Mouse (Mus musculus): ENCODE data around the gene Trmt13. TPM values are rescaled to one million over a fixed set of nuclear protein-coding genes. Genes with fewer than 3 reads are reported as not detected.
A peak's percentile ranks its signal among the peaks of the same experiment; 100 is the strongest.

The Trmt13 gene
- polyA plus RNA-seq, 1 experiment from 2014 or later: 7.0 TPM

DNA sequence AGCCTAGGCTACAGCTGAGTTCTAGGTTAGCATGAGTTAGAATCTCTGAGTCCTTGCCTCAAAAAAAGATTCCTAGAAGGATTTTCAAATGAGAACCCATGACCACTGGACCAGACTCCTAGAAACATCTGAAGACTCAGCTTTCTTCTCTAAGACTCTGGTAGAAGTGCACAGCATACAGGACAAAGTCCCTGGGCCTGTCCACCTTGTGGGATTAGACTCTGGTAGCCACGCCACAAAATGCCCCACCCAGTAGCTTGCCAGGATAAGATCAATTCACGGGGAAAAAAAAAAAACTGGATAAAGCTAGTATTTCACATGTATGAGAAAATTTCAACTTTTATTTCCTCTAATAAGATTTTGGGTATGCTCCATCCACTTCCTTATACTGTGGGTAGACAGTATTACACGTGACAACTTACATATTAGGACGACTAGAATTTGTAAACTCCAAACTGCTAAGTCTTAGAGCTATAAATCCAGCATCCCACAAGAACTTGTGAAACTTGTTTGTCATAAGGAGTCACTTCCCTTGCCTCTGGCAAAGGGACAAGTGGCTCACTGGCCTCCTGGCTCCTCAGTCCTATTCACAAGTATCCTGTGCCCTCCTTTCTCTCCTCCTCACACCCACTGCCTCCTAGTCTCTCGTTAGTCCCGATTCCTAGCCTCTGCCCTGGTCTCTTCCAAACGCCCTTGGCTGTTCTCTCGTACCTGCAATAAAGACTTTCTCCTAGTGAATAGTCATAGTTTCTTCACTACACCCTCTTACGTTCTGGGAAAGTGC, 23.5 kb upstream of the Trmt13 start:
- Histone ChIP-seq H3K27me3 (ENCODE audit: control insufficient read depth, insufficient read depth, low read depth, low read length) (no peaks in the 10 kb centered on the region), H3K36me3 (ENCODE audit: control insufficient read depth, insufficient read depth) (peaks cover 33% of the 10 kb centered on the region), H3K4me1 (ENCODE audit: control insufficient read depth, low read depth, low read length) (peaks cover 2% of the 10 kb centered on the region; the same call in 1 of the 2 replicates), H3K9me3 (replicated peaks; ENCODE audit: control insufficient read depth, low read length) (no peaks in the 10 kb centered on the region), H3K4me3 (ENCODE audit: low read depth, low read length) (no peak overlapping the region), H3K4me2 (ENCODE audit: low read depth, low read length) (no peak overlapping the region), H3K9ac (ENCODE audit: low read depth, low read length) (no peak overlapping the region), H3K27ac (ENCODE audit: low read length) (no peak overlapping the region)
- 71% methylated on average over 9 of the region's 9 CpGs for WGBS (ENCODE audit: insufficient replicate concordance)
- ATAC-seq (ENCODE audit: low read depth): no peak

DNA sequence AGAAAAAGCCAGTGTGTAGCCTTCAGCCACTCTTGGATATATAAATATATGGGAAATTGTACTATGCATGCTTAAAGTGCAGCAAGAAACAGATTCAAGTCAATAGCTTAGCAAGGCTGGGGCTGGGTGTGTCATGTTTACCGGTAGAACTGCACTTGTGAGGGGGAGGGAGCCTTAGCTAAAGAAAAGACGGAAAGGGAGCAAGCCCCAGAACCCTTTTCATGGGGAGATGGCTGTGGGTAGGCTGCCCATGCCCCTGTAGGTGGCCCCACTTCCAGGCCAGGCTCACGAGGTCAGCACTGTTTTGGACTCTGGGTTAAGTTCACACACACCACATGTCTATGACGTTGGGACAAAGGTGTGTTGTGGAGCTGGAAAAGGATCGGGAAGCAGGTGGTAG, 21.4 kb upstream of the Trmt13 start:
- ATAC-seq (ENCODE audit: low read depth): no peak
- WGBS (ENCODE audit: insufficient replicate concordance): 72% methylated on average over 5 of the region's 5 CpGs

DNA sequence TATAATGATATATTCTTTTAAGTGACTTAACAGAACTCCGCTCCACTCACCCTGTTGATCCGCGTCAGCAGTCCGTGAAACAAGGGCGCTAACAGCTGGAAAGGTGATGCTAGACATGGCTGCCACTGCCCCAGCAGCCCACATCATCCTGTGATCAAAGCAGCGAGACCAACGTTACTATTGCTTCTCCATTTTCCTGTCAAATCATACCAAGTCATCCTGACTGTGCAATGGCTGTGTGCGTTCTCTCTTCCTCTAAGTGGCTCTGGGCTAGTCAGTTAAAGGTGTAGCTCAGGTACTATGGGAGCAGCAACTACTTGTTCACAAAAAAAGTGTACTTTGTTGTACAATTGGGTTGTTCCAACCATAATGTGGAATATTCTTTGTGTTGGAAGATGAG, 20.5 kb upstream of the Trmt13 start:
- no peak overlapping the region for H3K4me2 ChIP-seq (ENCODE audit: low read depth, low read length)
- no peak overlapping the region for H3K4me3 ChIP-seq (ENCODE audit: low read depth, low read length)
- H3K4me1 ChIP-seq (ENCODE audit: control insufficient read depth, low read depth, low read length): peaks cover under 1% of the 10 kb centered on the region; the same call in 1 of the 2 replicates
- 83% methylated on average over 8 of the region's 8 CpGs for WGBS (ENCODE audit: insufficient replicate concordance)
- H3K27ac ChIP-seq (ENCODE audit: low read length): no peak overlapping the region
- no peak for ATAC-seq (ENCODE audit: low read depth)
- H3K27me3 ChIP-seq (ENCODE audit: control insufficient read depth, insufficient read depth, low read depth, low read length): no peaks in the 10 kb centered on the region
- H3K9ac ChIP-seq (ENCODE audit: low read depth, low read length): no peak overlapping the region
- peaks cover 24% of the 10 kb centered on the region for H3K36me3 ChIP-seq (ENCODE audit: control insufficient read depth, insufficient read depth)
- no peaks in the 10 kb centered on the region for H3K9me3 ChIP-seq (replicated peaks; ENCODE audit: control insufficient read depth, low read length)

More for the DNA sequence above, 21.4 kb upstream of the Trmt13 start:
- Histone ChIP-seq H3K9me3 (replicated peaks; ENCODE audit: control insufficient read depth, low read length) (no peaks in the 10 kb centered on the region), H3K36me3 (ENCODE audit: control insufficient read depth, insufficient read depth) (peaks cover 28% of the 10 kb centered on the region), H3K4me3 (ENCODE audit: low read depth, low read length) (no peak overlapping the region), H3K4me2 (ENCODE audit: low read depth, low read length) (no peak overlapping the region), H3K27me3 (ENCODE audit: control insufficient read depth, insufficient read depth, low read depth, low read length) (no peaks in the 10 kb centered on the region), H3K4me1 (ENCODE audit: control insufficient read depth, low read depth, low read length) (peaks cover 2% of the 10 kb centered on the region; the same call in 1 of the 2 replicates), H3K9ac (ENCODE audit: low read depth, low read length) (no peak overlapping the region), H3K27ac (ENCODE audit: low read length) (no peak overlapping the region)

DNA sequence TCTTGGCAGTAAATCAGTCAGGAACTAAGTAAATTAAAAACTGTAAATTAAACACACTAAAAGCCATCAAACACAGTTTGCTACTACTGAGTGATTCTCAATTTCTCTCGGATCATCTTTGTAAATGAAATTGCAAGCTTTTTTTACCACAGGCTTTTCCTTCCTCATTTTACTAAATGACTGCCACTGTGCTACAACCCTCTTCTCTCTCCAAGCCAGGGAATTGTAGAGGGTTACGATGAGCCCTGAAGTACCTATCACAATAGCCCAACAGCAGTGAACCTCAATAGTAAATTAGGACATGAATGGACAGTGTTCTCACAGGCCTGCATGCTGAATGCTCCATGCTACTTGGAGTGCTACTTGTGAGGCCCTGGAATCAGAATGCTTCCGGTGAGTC, 19.7 kb upstream of the Trmt13 start:
- Histone ChIP-seq H3K4me1 (ENCODE audit: control insufficient read depth, low read depth, low read length) (no peaks in the 10 kb centered on the region), H3K4me3 (ENCODE audit: low read depth, low read length) (no peak overlapping the region), H3K36me3 (ENCODE audit: control insufficient read depth, insufficient read depth) (peaks cover 19% of the 10 kb centered on the region), H3K4me2 (ENCODE audit: low read depth, low read length) (no peak overlapping the region), H3K27ac (ENCODE audit: low read length) (no peak overlapping the region), H3K27me3 (ENCODE audit: control insufficient read depth, insufficient read depth, low read depth, low read length) (no peaks in the 10 kb centered on the region), H3K9me3 (replicated peaks; ENCODE audit: control insufficient read depth, low read length) (no peaks in the 10 kb centered on the region), H3K9ac (ENCODE audit: low read depth, low read length) (no peak overlapping the region)
- WGBS (ENCODE audit: insufficient replicate concordance): 56% methylated on average over 3 of the region's 3 CpGs
- ATAC-seq (ENCODE audit: low read depth): no peak

DNA sequence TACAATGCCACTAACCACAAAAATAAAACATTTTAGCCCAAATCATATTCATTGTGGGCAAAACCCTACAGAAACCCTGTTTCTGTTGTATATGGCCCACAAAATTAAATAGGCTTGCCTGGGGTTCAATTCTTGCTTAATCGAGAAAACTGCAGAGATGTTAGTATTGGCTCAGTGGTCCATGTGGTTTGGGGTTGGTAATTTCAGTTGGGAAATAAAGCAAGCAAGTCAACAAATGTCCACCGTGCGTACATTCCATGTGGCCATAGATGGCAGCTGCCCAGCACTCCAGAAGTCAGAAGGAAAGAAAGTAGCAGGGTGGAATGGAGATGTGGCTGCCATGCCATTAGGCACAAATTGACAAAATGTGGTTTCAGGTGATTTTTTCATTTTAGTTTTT, 18.6 kb upstream of the Trmt13 start:
- WGBS (ENCODE audit: insufficient replicate concordance): 67% methylated on average over 3 of the region's 3 CpGs
- Histone ChIP-seq H3K27ac (ENCODE audit: low read length) (no peak overlapping the region), H3K36me3 (ENCODE audit: control insufficient read depth, insufficient read depth) (peaks cover 21% of the 10 kb centered on the region), H3K9me3 (replicated peaks; ENCODE audit: control insufficient read depth, low read length) (no peaks in the 10 kb centered on the region), H3K4me2 (ENCODE audit: low read depth, low read length) (no peak overlapping the region), H3K27me3 (ENCODE audit: control insufficient read depth, insufficient read depth, low read depth, low read length) (no peaks in the 10 kb centered on the region), H3K9ac (ENCODE audit: low read depth, low read length) (no peak overlapping the region), H3K4me3 (ENCODE audit: low read depth, low read length) (no peak overlapping the region), H3K4me1 (ENCODE audit: control insufficient read depth, low read depth, low read length) (no peaks in the 10 kb centered on the region)
- no peak for ATAC-seq (ENCODE audit: low read depth)

DNA sequence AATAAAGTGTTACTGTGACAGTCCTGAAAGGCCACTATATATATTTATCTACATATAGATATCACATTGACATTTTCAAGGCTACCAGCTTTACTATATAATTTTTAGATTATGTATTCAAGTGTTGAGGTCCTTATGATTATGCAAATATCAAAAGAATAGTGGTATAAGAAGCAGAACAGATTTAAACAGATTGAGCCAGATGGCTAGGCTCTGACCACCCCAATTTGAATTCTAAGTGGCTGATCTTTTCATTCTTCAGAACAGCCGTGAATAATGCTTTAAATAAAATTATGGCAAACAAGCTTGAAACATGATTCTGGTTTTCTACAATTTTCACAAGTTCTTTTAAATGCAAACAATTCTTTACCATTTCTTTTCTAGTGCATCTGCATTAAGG, 17.1 kb upstream of the Trmt13 start:
- no peak overlapping the region for H3K4me2 ChIP-seq (ENCODE audit: low read depth, low read length)
- ATAC-seq (ENCODE audit: low read depth): no peak
- H3K27ac ChIP-seq (ENCODE audit: low read length): no peak overlapping the region
- no peaks in the 10 kb centered on the region for H3K9me3 ChIP-seq (replicated peaks; ENCODE audit: control insufficient read depth, low read length)
- H3K27me3 ChIP-seq (ENCODE audit: control insufficient read depth, insufficient read depth, low read depth, low read length): no peaks in the 10 kb centered on the region
- 89% methylated on average over 1 of the region's 1 CpGs for WGBS (ENCODE audit: insufficient replicate concordance)
- H3K4me3 ChIP-seq (ENCODE audit: low read depth, low read length): no peak overlapping the region
- H3K4me1 ChIP-seq (ENCODE audit: control insufficient read depth, low read depth, low read length): no peaks in the 10 kb centered on the region
- H3K36me3 ChIP-seq (ENCODE audit: control insufficient read depth, insufficient read depth): peaks cover 24% of the 10 kb centered on the region
- H3K9ac ChIP-seq (ENCODE audit: low read depth, low read length): no peak overlapping the region

DNA sequence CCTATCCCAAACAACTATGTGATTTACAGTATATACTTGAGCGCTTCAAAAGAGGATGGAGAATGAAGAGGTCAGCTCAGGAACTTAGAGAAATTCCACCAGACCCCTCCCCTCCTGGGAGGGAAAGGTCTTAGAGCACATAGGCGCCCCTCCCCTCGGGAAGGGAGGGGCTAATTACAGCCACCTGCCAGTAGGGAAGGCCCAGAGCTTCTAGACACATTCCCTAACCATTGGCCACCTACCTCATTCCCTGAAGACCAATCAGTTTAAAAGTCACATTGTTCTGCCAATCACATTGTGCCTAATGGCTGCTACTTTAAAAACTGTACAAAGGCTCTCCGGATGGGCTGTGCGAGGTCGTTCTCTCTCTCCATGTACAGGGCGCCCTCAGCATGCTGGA, 8.3 kb upstream of the Trmt13 start:
- no peak overlapping the region for H3K4me2 ChIP-seq (ENCODE audit: low read depth, low read length)
- peaks cover 10% of the 10 kb centered on the region for H3K4me1 ChIP-seq (ENCODE audit: control insufficient read depth, low read depth, low read length)
- no peak overlapping the region for H3K27ac ChIP-seq (ENCODE audit: low read length)
- H3K4me3 ChIP-seq (ENCODE audit: low read depth, low read length): no peak overlapping the region
- no peaks in the 10 kb centered on the region for H3K9me3 ChIP-seq (replicated peaks; ENCODE audit: control insufficient read depth, low read length)
- 87% methylated on average over 7 of the region's 7 CpGs for WGBS (ENCODE audit: insufficient replicate concordance)
- H3K27me3 ChIP-seq (ENCODE audit: control insufficient read depth, insufficient read depth, low read depth, low read length): no peaks in the 10 kb centered on the region
- no peak overlapping the region for H3K9ac ChIP-seq (ENCODE audit: low read depth, low read length)
- peaks cover 24% of the 10 kb centered on the region for H3K36me3 ChIP-seq (ENCODE audit: control insufficient read depth, insufficient read depth)
- no peak for ATAC-seq (ENCODE audit: low read depth)

DNA sequence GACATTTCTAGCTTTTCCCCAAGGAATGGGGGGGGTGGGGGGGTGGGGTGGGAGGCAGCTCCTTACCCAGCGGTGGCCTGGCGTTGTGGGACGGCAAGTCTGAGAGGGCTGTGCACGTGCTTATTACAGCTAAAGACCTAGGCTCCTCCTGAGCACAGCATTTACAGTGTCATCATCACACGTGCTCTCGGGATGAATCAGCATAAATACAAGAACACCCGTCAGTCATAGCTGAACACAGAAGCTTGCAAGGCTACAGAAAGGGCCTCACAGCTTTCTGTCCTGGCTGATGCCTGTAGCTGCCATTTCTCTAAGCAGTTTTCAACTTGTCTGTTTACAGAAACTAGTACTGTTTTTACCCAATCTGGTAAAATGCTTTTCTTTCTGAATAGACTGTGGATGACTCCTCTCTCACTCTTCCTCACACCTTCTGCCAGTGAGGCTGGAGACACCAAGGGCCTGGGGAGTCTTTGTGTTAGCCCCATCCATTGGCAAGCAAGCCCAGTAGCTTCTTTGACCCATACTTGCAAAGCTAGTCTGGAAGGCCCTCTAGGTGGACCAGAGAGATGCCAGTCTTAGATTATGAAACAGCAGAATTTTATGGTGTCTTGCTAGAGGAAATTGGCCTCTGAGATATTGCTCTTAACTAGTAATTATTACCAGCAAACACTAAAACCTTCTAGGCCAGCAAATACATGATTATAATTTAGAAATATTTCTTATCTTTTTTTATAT, 6.4 kb upstream of the Trmt13 start:
- no peaks in the 10 kb centered on the region for H3K27me3 ChIP-seq (ENCODE audit: control insufficient read depth, insufficient read depth, low read depth, low read length)
- no peak overlapping the region for H3K9ac ChIP-seq (ENCODE audit: low read depth, low read length)
- peaks cover 10% of the 10 kb centered on the region for H3K4me1 ChIP-seq (ENCODE audit: control insufficient read depth, low read depth, low read length)
- peak; percentile 94 for ATAC-seq (ENCODE audit: low read depth)
- peaks cover 25% of the 10 kb centered on the region for H3K36me3 ChIP-seq (ENCODE audit: control insufficient read depth, insufficient read depth)
- H3K4me2 ChIP-seq (ENCODE audit: low read depth, low read length): no peak overlapping the region
- H3K27ac ChIP-seq (ENCODE audit: low read length): 0 out of 2 replicates have a peak overlapping the region, but pooled peaks have one; percentile 39
- H3K4me3 ChIP-seq (ENCODE audit: low read depth, low read length): no peak overlapping the region
- H3K9me3 ChIP-seq (replicated peaks; ENCODE audit: control insufficient read depth, low read length): no peaks in the 10 kb centered on the region
- WGBS (ENCODE audit: insufficient replicate concordance): 35% methylated on average over 7 of the region's 7 CpGs

DNA sequence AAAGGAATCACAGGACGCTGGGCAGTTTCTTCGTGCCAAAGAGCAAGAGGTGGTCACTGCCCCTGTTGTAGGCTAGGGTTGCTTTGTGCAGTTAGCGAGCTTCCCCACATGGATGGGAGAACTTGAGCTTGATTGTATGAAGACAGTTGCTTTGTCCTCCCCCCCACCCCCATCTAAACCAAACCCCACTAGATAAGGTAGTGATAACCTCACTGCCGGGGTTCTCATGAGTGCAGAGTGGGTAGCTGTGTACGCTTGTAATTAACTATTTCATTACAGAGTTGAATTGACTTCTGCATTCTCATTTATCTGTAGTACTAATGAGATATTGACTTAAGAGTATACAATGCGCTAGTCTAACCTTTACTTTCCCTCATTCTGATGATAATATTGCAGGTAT, 4.5 kb upstream of the Trmt13 start:
- Histone ChIP-seq H3K4me2 (ENCODE audit: low read depth, low read length) (no peak overlapping the region), H3K4me3 (ENCODE audit: low read depth, low read length) (no peak overlapping the region), H3K27ac (ENCODE audit: low read length) (no peak overlapping the region), H3K9ac (ENCODE audit: low read depth, low read length) (no peak overlapping the region), H3K27me3 (ENCODE audit: control insufficient read depth, insufficient read depth, low read depth, low read length) (no peaks in the 10 kb centered on the region), H3K36me3 (ENCODE audit: control insufficient read depth, insufficient read depth) (peaks cover 34% of the 10 kb centered on the region), H3K9me3 (replicated peaks; ENCODE audit: control insufficient read depth, low read length) (no peaks in the 10 kb centered on the region), H3K4me1 (ENCODE audit: control insufficient read depth, low read depth, low read length) (peaks cover 13% of the 10 kb centered on the region)
- ATAC-seq (ENCODE audit: low read depth): no peak
- 46% methylated on average over 6 of the region's 6 CpGs for WGBS (ENCODE audit: insufficient replicate concordance)
